Mouse (Mus musculus): ENCODE measurements around the gene Pde2a. TPM values are rescaled to one million over a fixed set of nuclear protein-coding genes. Genes with fewer than 3 reads are reported as not detected.

Pde2a gene
- polyA plus RNA-seq, 1 experiment, result 17.6 TPM

DNA sequence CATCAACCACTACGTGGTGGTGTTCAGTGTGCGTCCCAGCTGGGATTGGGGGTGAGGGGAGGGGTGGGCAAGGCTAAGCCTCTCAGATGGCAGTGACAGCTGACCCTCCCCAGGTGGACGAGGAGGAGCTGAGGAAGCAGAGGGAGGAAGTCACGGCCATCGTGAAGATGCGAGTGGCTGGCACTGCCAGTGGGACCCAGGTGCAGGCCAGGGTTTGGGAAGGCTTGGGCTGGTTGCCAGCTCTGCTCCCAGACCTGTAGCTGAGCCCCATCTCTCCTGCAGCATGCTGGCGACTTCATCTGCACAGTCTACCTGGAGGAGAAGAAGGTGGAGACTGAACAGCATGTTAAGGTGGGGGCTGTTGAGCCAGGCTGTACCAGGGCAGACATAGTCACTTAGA is 20.0 kb upstream of the Pde2a start:
- Histone ChIP-seq H3K4me3 (ENCODE audit: low read depth, low read length) (no peak overlapping the region), H3K27ac (ENCODE audit: insufficient read depth, low read depth, low read length) (no peak overlapping the region), H3K36me3 (ENCODE audit: control insufficient read depth, insufficient read depth, low read length) (peaks cover 80% of the 10 kb centered on the region), H3K27me3 (ENCODE audit: control insufficient read depth, insufficient read depth, low read length) (no peaks in the 10 kb centered on the region), H3K4me1 (ENCODE audit: control insufficient read depth, insufficient read depth, insufficient read length, low read length) (no peaks in the 10 kb centered on the region)
- TF ChIP-seq CTCF (IDR thresholded peaks at IDR 0.05; ENCODE audit: extremely low read depth, insufficient read length, insufficient replicate concordance, low read depth, low read length) (no peak), POLR2A (IDR thresholded peaks at IDR 0.05; ENCODE audit: low read depth, low read length) (no peak)
- WGBS, result 84% methylated on average over 7 of the region's 7 CpGs

DNA sequence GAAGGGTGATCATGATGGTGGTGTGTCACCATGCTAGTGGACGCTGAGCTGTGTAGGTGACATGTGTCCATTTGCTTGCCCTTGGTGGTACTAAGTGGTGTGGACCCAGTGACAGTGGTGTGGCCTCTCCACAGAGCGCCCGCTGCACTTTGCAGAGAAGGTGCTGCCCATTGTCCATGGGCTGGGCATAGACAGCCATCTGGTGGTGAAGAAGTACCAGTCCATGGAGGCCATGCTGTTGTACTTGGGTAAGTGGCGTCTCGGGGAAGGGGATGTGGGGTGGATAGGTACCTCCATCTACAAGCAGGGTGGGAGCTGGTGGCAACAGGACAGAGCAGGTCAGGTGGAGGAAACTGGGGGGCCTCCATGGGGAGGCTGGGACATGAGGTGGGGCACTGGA is 17.7 kb upstream of the Pde2a start:
- H3K27ac ChIP-seq (ENCODE audit: insufficient read depth, low read depth, low read length), result no peak overlapping the region
- no peaks in the 10 kb centered on the region for H3K27me3 ChIP-seq (ENCODE audit: control insufficient read depth, insufficient read depth, low read length)
- H3K36me3 ChIP-seq (ENCODE audit: control insufficient read depth, insufficient read depth, low read length), result peaks cover 79% of the 10 kb centered on the region
- 98% methylated on average over 5 of the region's 5 CpGs for WGBS
- TF ChIP-seq CTCF (IDR thresholded peaks at IDR 0.05; ENCODE audit: extremely low read depth, insufficient read length, insufficient replicate concordance, low read depth, low read length), result no peak
- no peak for TF ChIP-seq POLR2A (IDR thresholded peaks at IDR 0.05; ENCODE audit: low read depth, low read length)
- H3K4me1 ChIP-seq (ENCODE audit: control insufficient read depth, insufficient read depth, insufficient read length, low read length), result no peaks in the 10 kb centered on the region
- no peak overlapping the region for H3K4me3 ChIP-seq (ENCODE audit: low read depth, low read length)

DNA sequence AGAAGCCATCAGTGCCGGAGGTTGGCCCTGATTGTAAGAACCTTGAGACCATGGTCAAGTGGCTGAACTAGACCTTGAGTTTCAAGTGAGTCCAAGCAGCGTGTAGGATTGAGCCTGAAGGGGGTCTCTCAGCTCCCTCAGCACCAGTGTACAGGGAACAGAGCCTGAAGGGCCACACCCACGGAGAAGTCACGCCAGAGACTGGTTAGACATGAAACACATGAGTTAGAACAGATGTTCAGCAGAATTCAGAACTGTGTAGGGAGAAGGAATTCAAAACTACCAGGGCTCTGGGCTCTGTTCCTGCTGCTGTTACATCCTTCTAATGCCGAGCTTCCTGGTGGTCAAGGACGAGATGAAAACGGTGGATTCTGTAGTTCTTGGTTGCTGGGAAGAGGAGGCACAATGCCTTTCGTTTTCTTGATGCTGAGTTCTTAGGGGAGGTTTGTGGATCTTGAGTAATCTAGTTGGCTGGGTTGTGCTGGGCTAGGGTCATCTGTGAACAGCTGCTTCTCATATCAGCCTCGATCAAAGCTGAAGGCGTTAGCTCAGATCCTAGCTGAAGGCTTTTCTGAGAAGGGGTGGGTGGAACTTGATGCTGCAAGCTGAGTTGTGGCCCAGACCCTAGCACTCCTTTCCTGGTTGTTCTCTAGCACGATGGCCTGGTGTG is 11.1 kb upstream of the Pde2a start, which contains the start of gene Gm45837:
Gene Gm45837, plus strand, starts transcription at position 620 of the 670 bp plus-strand sequence.
- Histone ChIP-seq H3K27ac (ENCODE audit: insufficient read depth, low read depth, low read length) (no peak within 1 kb of the TSS), H3K4me3 (ENCODE audit: low read depth, low read length) (no peak within 1 kb of the TSS), H3K27me3 (ENCODE audit: control insufficient read depth, insufficient read depth, low read length) (no peaks in the 10 kb centered on the region), H3K36me3 (ENCODE audit: control insufficient read depth, insufficient read depth, low read length) (peaks cover 31% of the 10 kb centered on the region), H3K4me1 (ENCODE audit: control insufficient read depth, insufficient read depth, insufficient read length, low read length) (no peaks in the 10 kb centered on the region)
- TF ChIP-seq CTCF (IDR thresholded peaks at IDR 0.05; ENCODE audit: extremely low read depth, insufficient read length, insufficient replicate concordance, low read depth, low read length), result no peak
- TF ChIP-seq POLR2A (IDR thresholded peaks at IDR 0.05; ENCODE audit: low read depth, low read length), result no peak
- 76% methylated on average over 11 of the region's 11 CpGs for WGBS

DNA sequence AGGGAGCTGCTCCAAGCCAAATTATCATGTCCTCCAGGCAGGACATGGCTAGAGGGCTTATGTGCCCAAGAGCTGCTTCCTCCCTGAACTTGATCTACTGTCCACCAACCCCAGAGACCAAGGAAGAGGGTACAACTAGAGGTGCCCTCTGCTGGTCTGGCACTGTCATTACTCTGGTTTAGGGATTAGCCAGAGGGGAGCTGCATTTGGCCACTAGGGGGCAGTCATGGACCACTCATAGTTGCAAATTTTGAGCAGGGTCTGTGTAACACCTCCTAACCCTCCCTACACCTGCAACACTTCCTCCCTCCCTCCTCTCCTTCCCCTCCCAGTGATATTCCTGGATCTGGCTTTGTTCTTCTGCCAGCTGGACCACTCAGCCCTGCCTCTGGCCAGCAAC is 8.7 kb upstream of the Pde2a start:
- no peaks in the 10 kb centered on the region for H3K27me3 ChIP-seq (ENCODE audit: control insufficient read depth, insufficient read depth, low read length)
- H3K36me3 ChIP-seq (ENCODE audit: control insufficient read depth, insufficient read depth, low read length), result peaks cover 13% of the 10 kb centered on the region
- TF ChIP-seq POLR2A (IDR thresholded peaks at IDR 0.05; ENCODE audit: low read depth, low read length) (no peak), CTCF (IDR thresholded peaks at IDR 0.05; ENCODE audit: extremely low read depth, insufficient read length, insufficient replicate concordance, low read depth, low read length) (peak; percentile 99; the same call in 1 of the 2 replicates)
- no peak overlapping the region for H3K4me3 ChIP-seq (ENCODE audit: low read depth, low read length)
- no peaks in the 10 kb centered on the region for H3K4me1 ChIP-seq (ENCODE audit: control insufficient read depth, insufficient read depth, insufficient read length, low read length)
- no peak overlapping the region for H3K27ac ChIP-seq (ENCODE audit: insufficient read depth, low read depth, low read length)

DNA sequence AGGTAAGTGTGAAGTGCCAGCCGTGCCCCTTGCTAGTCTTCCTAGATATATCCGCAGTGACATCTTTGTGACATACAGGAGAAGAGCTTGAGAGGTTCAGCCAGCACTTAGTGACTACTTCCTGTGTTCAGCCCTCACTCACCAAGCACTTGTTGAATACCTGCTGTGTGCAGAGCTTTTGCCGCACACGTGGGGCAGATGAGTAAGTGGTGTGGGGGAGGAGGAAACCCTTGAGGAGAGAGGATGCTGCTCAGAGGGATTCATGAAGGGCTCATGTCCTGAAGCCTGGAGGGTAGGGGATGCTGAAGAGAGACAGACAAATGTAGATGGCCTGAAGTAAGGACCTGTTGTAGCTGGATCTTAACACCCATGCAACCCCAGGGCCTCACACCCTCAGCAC is 7.3 kb upstream of the Pde2a start:
- 73% methylated on average over 4 of the region's 4 CpGs for WGBS
- Histone ChIP-seq H3K36me3 (ENCODE audit: control insufficient read depth, insufficient read depth, low read length) (peaks cover under 1% of the 10 kb centered on the region; the same call in 1 of the 2 replicates), H3K4me1 (ENCODE audit: control insufficient read depth, insufficient read depth, insufficient read length, low read length) (no peaks in the 10 kb centered on the region; the same call in 1 of the 2 replicates), H3K27me3 (ENCODE audit: control insufficient read depth, insufficient read depth, low read length) (no peaks in the 10 kb centered on the region), H3K4me3 (ENCODE audit: low read depth, low read length) (no peak overlapping the region), H3K27ac (ENCODE audit: insufficient read depth, low read depth, low read length) (no peak overlapping the region)
- no peak for TF ChIP-seq POLR2A (IDR thresholded peaks at IDR 0.05; ENCODE audit: low read depth, low read length)
- TF ChIP-seq CTCF (IDR thresholded peaks at IDR 0.05; ENCODE audit: extremely low read depth, insufficient read length, insufficient replicate concordance, low read depth, low read length), result no peak

DNA sequence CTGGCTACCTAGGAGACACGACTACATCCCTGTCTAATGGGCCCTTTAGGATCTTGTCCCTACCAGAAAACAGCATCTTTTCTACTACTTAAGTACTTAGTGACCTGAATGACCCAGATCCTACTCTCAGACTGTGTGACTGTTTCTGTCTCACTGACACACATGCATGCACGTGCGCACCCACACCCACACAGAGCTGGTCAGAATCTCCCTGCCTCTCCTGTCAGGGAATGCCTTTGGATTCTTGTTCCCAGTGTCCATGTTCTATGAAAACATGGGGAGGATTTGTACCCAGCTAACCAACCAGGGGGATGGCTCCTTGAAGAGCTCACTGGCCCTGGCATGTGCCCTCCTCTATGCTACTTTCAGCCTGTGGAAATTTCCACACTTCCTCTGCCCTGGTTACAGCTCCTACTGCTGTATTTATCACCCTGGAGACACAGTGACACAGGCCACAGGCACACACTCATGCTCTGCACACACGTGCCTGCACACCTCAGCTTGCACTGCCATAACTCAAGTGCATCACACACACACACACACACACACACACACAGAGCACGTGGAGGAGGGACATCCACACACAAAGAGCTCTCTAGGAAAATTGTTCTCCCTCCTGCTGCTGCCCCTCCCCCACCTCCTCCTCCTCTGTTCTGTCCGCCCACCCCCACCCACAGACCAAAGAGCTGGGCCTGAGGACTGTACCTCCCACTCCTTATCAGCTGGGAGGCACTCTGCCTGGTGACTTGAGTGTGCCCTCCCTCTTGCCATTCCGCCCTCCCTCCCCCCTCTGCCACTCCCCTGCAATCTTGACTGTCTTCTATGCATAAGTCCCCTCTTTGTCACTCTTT is 6.6 kb upstream of the Pde2a start:
- TF ChIP-seq CTCF (IDR thresholded peaks at IDR 0.05; ENCODE audit: extremely low read depth, insufficient read length, insufficient replicate concordance, low read depth, low read length) (no peak), POLR2A (IDR thresholded peaks at IDR 0.05; ENCODE audit: low read depth, low read length) (no peak)
- Histone ChIP-seq H3K4me3 (ENCODE audit: low read depth, low read length) (no peak overlapping the region), H3K27me3 (ENCODE audit: control insufficient read depth, insufficient read depth, low read length) (no peaks in the 10 kb centered on the region), H3K4me1 (ENCODE audit: control insufficient read depth, insufficient read depth, insufficient read length, low read length) (no peaks in the 10 kb centered on the region; the same call in 1 of the 2 replicates), H3K36me3 (ENCODE audit: control insufficient read depth, insufficient read depth, low read length) (no peaks in the 10 kb centered on the region; the same call in 1 of the 2 replicates), H3K27ac (ENCODE audit: insufficient read depth, low read depth, low read length) (no peak overlapping the region)
- 42% methylated on average over 7 of the region's 7 CpGs for WGBS

DNA sequence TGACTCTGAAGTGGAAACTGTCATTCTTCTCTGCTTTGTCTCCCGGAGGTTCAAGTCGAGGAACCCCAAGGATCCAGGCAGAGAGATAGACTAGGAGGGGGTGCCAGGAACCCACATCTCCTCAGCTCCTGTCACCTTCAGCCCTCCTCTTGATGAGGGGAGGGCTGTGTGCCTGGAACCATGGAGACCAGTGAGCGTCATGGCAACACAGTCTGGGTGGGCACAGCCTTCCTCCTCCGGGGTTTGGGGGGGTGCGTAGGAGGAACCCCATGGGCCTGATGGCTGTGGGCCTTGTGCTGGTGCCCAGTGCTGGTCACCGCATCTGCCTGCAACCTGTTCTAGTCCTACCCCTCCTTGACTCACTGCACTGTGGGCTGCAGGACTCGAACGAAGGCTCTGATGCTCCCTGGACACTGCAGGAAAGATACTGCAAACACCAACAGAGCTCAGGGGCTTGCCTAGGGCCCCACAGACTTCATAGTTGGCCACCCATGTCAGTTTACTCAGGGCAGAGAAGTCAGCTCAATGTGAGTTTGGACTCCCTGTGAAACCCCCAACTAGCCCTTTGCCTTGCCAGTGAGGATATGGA is 5.9 kb upstream of the Pde2a start:
- H3K27ac ChIP-seq (ENCODE audit: insufficient read depth, low read depth, low read length), result no peak overlapping the region
- H3K36me3 ChIP-seq (ENCODE audit: control insufficient read depth, insufficient read depth, low read length), result no peaks in the 10 kb centered on the region; the same call in 1 of the 2 replicates
- TF ChIP-seq CTCF (IDR thresholded peaks at IDR 0.05; ENCODE audit: extremely low read depth, insufficient read length, insufficient replicate concordance, low read depth, low read length) (no peak), POLR2A (IDR thresholded peaks at IDR 0.05; ENCODE audit: low read depth, low read length) (no peak)
- H3K4me3 ChIP-seq (ENCODE audit: low read depth, low read length), result no peak overlapping the region
- no peaks in the 10 kb centered on the region for H3K27me3 ChIP-seq (ENCODE audit: control insufficient read depth, insufficient read depth, low read length)
- WGBS, result 49% methylated on average over 8 of the region's 8 CpGs
- H3K4me1 ChIP-seq (ENCODE audit: control insufficient read depth, insufficient read depth, insufficient read length, low read length), result no peaks in the 10 kb centered on the region; the same call in 1 of the 2 replicates

All from small intestine, adult 2 months (tissue).